Mouse (Mus musculus) hindbrain, postnatal 0 days (tissue): ENCODE results near the gene Gimap7. TPM values are rescaled to one million over a fixed set of nuclear protein-coding genes. Genes with fewer than 3 reads are reported as not detected.

Source experiments
- ATAC-seq: fragments of 200-750 bp; cut with Nextera tagmentation; 2 replicates; pipeline ENCODE4 v1.8.0; 2017; ENCODE audit warnings: mild to moderate bottlenecking, moderate TSS enrichment, moderate library complexity
- DNase-seq: peaks from one replicate; pipeline ENCODE4 v3.0.0-alpha.2; 2015; ENCODE audit warnings: low spot score
- H3K27ac ChIP-seq: fragments of 300-500 bp; sonication (generic); 2 replicates; pipeline ENCODE4 v1.5.1; 2014; ENCODE audit warnings: mild to moderate bottlenecking
- H3K27me3 ChIP-seq: fragments of 300-500 bp; sonication (generic); 2 replicates; pipeline ENCODE4 v1.6.1; 2014; ENCODE audit warnings: low read length, mixed read lengths; ENCODE audit not compliant: insufficient read depth
- H3K36me3 ChIP-seq: fragments of 300-500 bp; sonication (generic); 2 replicates; pipeline ENCODE4 v1.6.1; 2014; ENCODE audit warnings: low read length, mixed read lengths; ENCODE audit not compliant: insufficient read depth
- H3K4me1 ChIP-seq: fragments of 300-500 bp; sonication (generic); 2 replicates; pipeline ENCODE4 v1.6.1; 2014; ENCODE audit warnings: antibody characterized with exemption, low read length, mixed read lengths; ENCODE audit not compliant: insufficient read depth
- H3K4me2 ChIP-seq: fragments of 300-500 bp; sonication (generic); 2 replicates; pipeline ENCODE4 v1.6.1; 2014; ENCODE audit warnings: low read depth, mild to moderate bottlenecking, low read length, moderate library complexity, mixed read lengths
- H3K4me3 ChIP-seq: fragments of 300-500 bp; sonication (generic); 2 replicates; pipeline ENCODE4 v1.5.1; 2014; ENCODE audit warnings: low read length
- H3K9ac ChIP-seq: fragments of 300-500 bp; sonication (generic); replicated peaks from 2 replicates; pipeline ENCODE4 v1.6.1; 2014; ENCODE audit warnings: mild to moderate bottlenecking, low read length, moderate library complexity, mixed read lengths
- H3K9me3 ChIP-seq: fragments of 300-500 bp; sonication (generic); 2 replicates; pipeline ENCODE4 v1.6.1; 2016; ENCODE audit warnings: low read length, mixed read lengths
- CTCF ChIP-seq: IDR thresholded peaks from 2 replicates; pipeline ENCODE4 v1.5.1; 2016; ENCODE audit warnings: antibody characterized with exemption, control low read depth, low read depth
- WGBS: fragments of 180-500 bp; shearing (Covaris S2); extraction: QIAGEN DNeasy Blood & Tissue Kit; methylation state at CpG from one replicate; pipeline ENCODE4 v1.1.7; 2014; 5-methylcytosine and 5-hydroxymethylcytosine counted together
- polyA plus RNA-seq: library from polyadenylated mRNA; unstranded; fragments of >200 nt; fragmentation: Nextera tagmentation; extraction: Ambion mirVana; gene quantifications from 2 replicates; pipeline ENCODE4 v1.2.1, GENCODE M21; 2015
- total RNA-seq: library from RNA; depleted of rRNA; stranded (reverse); fragments of >200 nt; gene quantifications from 2 replicates; pipeline ENCODE4 v1.2.3, GENCODE M21; 2014

Gimap7 gene
- total and polyA plus RNA-seq, 2 experiments from 2014 or later: not detected

DNA sequence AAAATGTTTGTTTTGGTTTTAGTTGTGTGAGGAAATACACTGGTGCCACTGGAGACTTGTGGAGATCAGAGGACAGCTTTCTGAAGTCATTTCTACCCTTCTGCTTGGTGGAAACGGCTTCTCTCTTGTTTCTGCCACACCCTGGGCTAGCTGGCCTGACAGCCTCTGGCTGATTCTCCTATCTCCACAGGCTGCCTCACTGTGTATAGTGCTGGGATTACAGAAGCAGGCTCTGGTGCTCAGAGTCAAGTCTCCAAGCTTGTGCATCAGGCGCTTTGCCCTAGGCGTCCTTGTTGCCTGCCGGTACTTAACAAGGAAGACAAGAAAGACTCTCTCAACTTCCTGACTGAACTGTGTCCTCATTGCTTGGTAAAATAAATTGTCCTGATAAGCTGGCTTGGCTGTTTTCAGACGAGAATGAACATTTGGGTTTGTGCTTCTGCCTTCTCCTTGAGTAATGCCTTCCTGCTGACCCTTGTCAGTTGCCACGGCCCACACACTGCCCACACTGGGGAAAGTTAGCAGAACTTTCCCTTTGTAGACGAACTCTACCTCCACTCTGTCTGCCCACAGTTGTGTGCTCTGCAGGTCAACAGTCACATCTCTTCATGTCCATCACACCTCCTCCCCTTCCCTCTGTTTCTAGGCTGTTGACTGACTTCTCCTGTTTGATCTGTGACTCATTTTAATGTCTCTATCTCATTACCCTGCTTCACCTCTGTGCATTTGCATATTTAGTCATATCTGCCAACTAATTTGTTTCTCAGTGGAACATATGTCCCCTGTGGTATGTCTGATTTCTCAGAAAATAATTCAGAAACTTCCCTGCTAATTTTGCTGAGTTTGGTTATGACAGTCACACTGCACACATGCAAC is 28.9 kb downstream of the Gimap7 start:
- H3K4me2 ChIP-seq: no peak overlapping the region
- H3K36me3 ChIP-seq: no peaks in the 10 kb centered on the region
- TF ChIP-seq CTCF: no peak
- ATAC-seq: no peak
- WGBS: 73% methylated on average over 7 of the region's 7 CpGs
- DNase-seq: no peak
- no peak overlapping the region for H3K9ac ChIP-seq
- no peak overlapping the region for H3K27ac ChIP-seq
- H3K4me3 ChIP-seq: no peak overlapping the region
- H3K27me3 ChIP-seq: no peaks in the 10 kb centered on the region
- H3K4me1 ChIP-seq: peaks cover under 1% of the 10 kb centered on the region; the same call in 1 of the 2 replicates
- no peaks in the 10 kb centered on the region for H3K9me3 ChIP-seq

DNA sequence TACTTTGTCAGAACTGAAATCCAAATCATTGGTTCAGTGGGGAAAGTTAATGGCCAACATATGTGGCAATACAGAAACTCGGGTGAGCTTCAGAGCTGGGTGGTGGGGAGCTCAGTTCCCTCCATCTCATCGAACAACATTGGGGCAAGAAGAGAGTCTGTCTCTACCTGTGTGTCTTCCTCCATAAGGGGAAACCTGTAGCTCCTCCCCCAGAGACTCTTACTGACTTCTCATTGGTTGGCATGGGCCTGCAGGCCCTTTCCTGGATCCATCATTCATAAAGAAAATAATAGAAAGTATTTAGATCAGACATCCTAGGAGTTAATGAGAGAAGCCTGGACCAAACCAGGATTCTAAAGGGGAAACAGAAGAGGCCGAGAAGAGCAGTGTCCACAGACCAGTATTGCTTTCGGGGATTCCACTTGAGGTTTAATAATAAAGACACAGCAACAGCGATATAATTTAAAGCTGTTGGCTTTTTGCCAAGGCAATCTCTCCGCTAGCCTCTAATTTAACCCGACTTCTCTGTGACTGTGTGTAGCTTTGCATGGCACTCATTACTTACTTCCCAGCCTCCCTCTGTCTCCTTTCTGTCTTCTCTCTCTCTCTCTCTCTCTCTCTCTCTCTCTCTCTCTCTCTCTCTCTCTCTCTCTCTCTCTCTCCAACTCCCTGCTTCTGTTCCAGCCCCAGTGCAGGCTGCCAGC is 45.3 kb downstream of the Gimap7 start:
- Histone ChIP-seq H3K27ac (no peak overlapping the region), H3K4me3 (no peak overlapping the region), H3K4me2 (no peak overlapping the region), H3K4me1 (no peaks in the 10 kb centered on the region), H3K36me3 (no peaks in the 10 kb centered on the region), H3K27me3 (no peaks in the 10 kb centered on the region), H3K9me3 (no peaks in the 10 kb centered on the region), H3K9ac (no peak overlapping the region)
- ATAC-seq: no peak
- no peak for DNase-seq
- 68% methylated on average over 7 of the region's 7 CpGs for WGBS
- no peak for TF ChIP-seq CTCF

DNA sequence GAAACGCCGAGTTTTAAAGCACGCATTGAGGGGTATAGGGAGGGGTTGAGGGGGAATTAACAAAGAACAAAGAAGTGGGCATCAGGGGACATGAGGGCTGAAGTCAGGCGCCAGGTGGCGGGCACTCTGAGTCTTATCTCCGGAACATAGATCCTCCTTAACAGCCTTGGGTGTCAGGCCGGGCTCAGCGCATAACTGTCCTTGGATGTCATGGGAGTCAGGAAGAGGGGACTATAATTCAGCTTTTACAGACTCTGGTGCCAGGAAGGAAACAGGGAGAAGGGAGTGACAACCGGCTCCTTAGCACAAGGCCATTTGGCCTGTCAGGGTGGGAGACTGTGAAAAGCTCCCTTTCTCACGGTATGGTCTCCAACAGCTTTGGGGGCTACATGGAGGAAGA is 46.1 kb downstream of the Gimap7 start:
- Histone ChIP-seq H3K27ac (no peak overlapping the region), H3K9me3 (no peaks in the 10 kb centered on the region), H3K36me3 (no peaks in the 10 kb centered on the region), H3K27me3 (no peaks in the 10 kb centered on the region), H3K9ac (no peak overlapping the region), H3K4me3 (no peak overlapping the region), H3K4me1 (no peaks in the 10 kb centered on the region), H3K4me2 (no peak overlapping the region)
- 96% methylated on average over 10 of the region's 10 CpGs for WGBS
- TF ChIP-seq CTCF: no peak
- ATAC-seq (no peak), DNase-seq (no peak)

DNA sequence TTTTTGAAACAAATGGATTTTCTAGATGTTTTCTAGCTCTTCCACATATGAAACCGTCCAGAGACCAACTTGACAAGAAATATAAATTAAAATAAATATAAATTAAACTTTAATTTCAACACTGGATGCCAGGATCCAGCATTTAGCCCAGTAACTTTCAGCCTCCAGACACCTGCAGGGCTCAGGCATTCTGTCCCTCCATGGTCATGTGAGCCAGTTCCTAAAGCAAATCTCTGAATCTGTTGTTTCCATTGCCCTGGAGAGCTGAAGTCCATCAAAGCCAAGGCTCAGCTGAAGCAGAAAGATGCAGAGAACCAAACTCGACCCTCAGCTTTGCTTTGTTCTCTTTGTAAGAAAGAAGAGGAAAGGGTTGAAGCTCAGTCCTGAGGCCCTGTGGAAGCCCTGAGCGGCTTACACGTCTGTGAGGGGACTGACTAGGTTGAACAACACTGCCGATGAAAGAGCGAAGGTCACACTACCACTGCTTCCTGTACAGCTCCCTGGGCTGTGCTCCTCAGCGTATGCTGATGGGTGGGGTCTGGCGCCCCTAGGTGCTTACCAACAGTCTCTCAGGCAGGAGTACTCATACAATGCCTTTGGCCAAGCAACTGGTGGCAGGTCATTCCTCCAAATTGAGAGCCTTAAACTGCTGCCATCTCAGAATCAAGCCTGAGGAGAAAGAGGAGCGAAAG is 49.9 kb downstream of the Gimap7 start:
- Histone ChIP-seq H3K9me3 (no peaks in the 10 kb centered on the region), H3K4me2 (no peak overlapping the region), H3K36me3 (no peaks in the 10 kb centered on the region), H3K9ac (no peak overlapping the region), H3K27me3 (no peaks in the 10 kb centered on the region), H3K27ac (no peak overlapping the region), H3K4me3 (no peak overlapping the region), H3K4me1 (no peaks in the 10 kb centered on the region)
- no peak for ATAC-seq
- no peak for DNase-seq
- 74% methylated on average over 9 of the region's 9 CpGs for WGBS
- TF ChIP-seq CTCF: no peak

DNA sequence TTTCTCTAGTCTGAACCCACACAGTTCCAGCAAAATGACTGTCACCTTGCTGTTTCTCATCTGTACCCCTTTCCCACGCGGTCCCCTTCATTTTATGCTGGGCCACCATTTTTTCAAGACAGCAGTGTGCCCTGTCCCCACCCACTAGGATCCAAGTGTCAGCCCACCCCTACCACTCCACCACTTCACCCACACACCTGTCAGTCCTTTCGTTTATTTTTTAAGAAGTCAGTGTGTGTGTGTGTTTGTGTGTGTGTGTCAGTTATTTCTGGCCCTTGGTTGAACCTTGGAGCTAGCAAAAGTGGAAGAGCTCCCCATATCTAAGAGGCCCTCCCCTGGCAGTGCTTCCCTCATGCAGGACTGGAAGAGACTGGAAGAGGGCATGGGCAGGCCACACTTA is 50.5 kb downstream of the Gimap7 start:
- no peak overlapping the region for H3K4me2 ChIP-seq
- WGBS: 88% methylated on average over 3 of the region's 3 CpGs
- H3K9ac ChIP-seq: no peak overlapping the region
- no peak for DNase-seq
- no peaks in the 10 kb centered on the region for H3K9me3 ChIP-seq
- H3K27ac ChIP-seq: no peak overlapping the region
- H3K27me3 ChIP-seq: no peaks in the 10 kb centered on the region
- H3K4me1 ChIP-seq: no peaks in the 10 kb centered on the region
- no peak for TF ChIP-seq CTCF
- H3K36me3 ChIP-seq: no peaks in the 10 kb centered on the region
- H3K4me3 ChIP-seq: no peak overlapping the region
- no peak for ATAC-seq

DNA sequence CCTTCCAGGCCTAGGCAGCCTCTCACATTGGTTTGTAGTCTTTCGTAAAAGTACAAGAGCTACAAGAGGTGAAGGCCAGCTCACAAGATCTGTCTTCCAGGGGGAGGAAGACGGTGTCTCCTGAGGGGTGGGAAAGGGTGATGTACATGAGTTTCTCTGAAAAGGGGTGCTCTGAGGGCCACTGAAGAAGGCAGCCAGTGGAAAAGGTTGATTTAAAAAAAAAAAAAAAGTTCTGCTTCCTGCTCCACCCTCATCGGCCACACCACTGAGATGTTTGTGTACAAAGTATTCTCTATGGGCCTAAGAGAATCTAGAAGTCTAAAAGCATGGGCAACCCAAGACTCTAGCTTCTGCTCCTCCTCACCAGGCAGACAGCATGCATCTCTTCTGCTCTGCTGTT is 52.3 kb downstream of the Gimap7 start, which contains the start of gene Gimap3:
TSS of gene Gimap3 (minus strand) at position 156 of the 400 bp plus-strand sequence.
- Histone ChIP-seq H3K9me3 (no peaks in the 10 kb centered on the region), H3K4me2 (no peak within 1 kb of the TSS), H3K36me3 (no peaks in the 10 kb centered on the region), H3K27ac (no peak within 1 kb of the TSS), H3K9ac (no peak within 1 kb of the TSS), H3K4me1 (no peaks in the 10 kb centered on the region), H3K4me3 (no peak within 1 kb of the TSS), H3K27me3 (no peaks in the 10 kb centered on the region)
- DNase-seq: no peak
- no peak for ATAC-seq
- TF ChIP-seq CTCF: no peak
- 97% methylated on average over 3 of the region's 3 CpGs for WGBS
